Mouse (Mus musculus): ENCODE measurements around the gene Slc18b1.
A peak's percentile ranks its signal among the peaks of the same experiment; 100 is the strongest.
"Not testable (repeated sequence)": the region's sequence is repeated elsewhere in the genome, so short reads cannot be mapped to it uniquely, and the experiment has no call there.

The Slc18b1 gene

GRCm38 (mm10) chr10:23796551-23797503, at the start of gene Slc18b1:
TSS of gene Slc18b1 (plus strand) at chr10:23796986.
- DNase-seq, result peak; percentile 21

GRCm38 (mm10) chr10:23754166-23754565, 42.6 kb upstream of the Slc18b1 start:
- DNase-seq, result no peak

DNA sequence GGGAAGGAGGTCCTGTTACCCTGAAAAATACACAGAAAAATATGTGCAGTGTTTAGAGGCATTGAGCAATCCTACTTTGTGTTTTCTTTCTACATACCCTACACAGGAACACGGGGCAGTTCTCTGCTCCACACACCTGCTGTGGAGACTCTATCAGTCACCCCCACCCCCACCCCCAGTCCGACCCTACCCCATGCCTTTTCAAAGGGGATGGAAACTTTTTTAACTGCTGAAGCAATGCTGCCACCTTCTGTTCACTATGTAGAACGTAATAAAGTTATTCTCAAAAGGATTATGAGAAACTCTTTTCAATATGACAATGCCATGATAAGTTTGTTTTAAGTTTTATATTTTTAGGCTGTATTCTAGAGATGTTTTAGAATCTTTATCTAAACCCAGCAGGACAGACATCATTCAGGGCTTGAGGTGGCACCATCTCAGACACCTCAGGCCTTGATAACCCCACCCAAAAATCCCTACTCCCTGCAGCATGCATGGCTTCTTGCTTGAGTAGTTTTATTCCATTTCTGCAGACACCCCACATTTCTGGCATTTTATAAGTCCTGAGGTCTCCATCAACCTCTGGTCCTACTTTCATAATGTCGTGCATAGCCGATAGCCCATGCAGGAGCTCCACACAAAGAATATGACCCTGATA, 19.4 kb upstream of the Slc18b1 start:
- peak; percentile 11 for DNase-seq

- no peak for DNase-seq
Observed at GRCm38 (mm10) chr10:23780539-23781275, 16.1 kb upstream of the Slc18b1 start.

DNA sequence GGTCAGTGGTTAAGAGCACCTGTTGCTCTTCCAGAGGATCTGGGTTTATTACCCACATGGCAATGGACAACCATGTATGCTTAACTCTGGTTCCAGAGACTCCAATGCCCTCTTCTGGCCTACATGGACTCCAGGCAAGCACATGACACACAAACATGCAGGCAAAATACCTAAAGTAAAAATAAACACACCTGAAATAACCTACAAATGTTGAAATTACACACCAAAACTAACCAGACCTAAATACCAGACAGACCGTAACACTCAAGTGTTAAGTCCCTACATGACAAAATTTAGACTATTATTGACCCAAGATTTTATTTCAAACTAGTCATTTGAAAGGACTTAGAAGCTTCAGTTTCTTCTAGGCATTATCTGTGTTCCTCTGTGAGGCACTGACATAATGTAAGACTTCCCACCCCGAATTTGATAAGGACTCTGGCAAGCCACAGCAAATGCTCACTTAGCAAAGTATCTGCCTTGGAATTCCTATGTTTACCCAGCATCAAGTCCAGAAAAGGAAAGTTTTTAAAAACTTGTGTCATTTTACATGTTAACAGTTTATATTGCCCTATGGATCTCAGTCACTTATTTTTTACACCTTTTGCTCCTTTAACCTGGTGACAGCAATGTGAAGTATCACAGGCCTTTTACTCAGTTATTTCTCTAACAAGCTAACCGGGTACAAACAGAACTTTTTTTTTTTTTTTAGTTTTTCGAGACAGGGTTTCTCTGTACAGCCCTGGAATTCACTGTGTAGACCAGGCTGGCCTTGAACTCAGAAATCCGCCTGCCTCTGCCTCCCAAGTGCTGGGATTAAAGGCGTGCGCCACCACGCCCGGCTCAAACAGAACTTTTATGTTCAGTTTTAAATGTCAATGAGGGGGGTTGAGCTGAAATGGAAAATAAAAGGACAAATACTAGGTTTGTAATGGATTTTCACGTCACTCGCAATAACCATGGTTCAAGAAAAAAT, 14.7 kb upstream of the Slc18b1 start:
- no peak for DNase-seq

DNA sequence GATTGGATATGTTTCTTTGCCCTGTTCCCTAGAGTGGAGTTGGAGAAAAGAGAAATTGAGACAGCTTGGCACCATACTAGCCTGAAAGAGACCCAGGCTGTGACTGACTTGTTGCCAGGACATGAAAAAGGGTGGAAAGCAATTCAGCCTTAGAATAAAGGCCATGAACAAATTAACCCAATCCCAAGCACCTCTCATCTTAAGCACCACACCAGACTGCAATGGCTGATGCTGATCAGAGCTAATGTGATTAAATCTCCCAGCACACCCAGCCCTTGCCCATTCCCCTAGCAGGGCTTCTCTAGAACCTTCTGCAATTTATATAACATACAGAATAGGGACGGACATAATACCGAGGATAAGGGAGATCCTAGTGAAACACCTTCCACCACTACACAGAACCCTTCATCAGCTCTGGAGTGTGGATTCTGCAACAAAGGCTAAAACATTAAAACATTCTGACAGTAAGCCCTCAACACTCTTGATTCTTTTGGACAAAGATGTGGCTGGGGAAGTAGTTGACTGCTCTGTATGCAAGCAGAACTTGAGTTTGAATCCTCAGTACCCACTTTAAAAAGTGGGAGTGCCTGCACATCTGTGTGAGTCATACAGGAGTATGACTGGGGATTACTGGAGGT, 13.8 kb upstream of the Slc18b1 start:
- no peak for DNase-seq

DNA sequence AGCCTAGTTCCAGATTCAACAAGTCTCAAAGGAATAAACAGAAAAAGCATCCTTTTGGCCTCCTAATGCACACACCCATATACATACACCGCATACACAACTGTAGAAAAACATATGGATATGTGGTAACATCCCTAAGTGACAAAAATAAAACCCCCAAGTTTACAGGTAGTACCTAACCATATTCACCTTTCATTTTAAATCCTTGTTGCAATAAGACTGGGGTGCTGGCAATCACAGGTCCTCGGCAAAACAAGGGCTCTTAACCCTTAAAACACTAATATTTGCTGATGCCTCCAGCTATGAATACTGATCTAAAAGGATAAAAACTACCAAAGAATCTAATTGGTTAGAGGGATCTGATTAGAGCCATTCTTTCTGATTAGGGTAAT, 13.3 kb upstream of the Slc18b1 start:
- no peak for DNase-seq

- no peak for DNase-seq
Observed at GRCm38 (mm10) chr10:23784121-23784520, 12.7 kb upstream of the Slc18b1 start.

DNA sequence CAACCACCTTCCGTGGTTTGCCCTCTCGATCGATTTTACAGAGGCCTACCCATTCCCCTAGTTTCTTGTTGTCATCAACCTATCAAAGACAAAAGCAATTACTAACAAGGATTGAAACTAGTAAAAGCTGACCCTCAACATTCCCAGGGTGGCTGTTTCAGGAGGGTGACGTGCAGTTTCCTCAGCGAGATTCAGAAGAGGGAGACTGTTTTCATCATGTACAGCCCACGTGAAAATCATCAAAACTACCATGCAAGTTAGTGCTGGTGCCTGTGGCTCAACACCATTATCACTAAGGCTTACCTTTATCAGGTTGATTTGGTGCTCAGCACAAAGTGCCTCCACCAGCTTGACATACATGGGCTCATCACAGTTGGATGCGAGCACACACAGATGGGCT, 11.2 kb upstream of the Slc18b1 start:
- not testable (repeated sequence) for DNase-seq

DNA sequence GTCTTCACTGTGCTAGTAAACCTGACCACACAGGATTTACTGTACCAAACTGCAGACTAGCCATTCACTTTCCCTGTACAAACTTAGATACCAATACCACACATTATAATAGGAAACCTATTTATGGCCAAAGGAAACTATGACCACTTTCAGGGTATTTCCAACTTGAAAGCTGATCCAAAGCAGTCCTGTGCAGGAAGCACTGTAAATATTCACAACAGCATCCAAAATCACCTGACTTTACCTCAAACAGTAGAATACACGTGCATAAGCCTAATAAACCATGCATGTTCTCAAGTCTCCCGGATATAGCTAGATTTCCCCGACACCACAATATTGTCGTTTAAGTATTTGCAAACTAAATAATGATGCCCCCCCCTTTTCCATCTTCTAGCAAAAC, 10.7 kb upstream of the Slc18b1 start:
- no peak for DNase-seq

DNA sequence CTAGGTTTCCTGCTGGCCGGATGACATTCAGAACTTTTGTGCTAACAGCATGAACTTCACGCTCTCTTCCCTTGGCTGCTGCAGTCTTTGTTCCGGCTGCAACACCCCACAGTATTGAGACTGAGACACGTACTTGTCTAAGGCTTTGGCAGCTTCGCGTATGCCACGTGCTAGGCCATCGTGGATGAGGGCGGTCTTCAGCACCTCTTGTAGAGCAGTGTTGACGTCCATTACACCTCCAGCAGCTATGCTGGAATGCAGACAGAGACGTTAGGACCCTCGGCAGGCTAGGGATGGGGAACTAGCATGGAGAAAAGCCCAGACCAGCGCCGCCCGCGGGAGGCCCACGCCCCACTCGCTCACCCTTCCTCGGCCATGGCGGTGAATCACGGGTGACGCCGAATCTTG, 10.2 kb upstream of the Slc18b1 start:
- not testable (repeated sequence) for DNase-seq

GRCm38 (mm10) chr10:23787062-23787821, 9.5 kb upstream of the Slc18b1 start, which contains the start of gene Rps12:
TSS of gene Rps12 (minus strand) at chr10:23787275.
- peak; percentile 99 for DNase-seq

DNA sequence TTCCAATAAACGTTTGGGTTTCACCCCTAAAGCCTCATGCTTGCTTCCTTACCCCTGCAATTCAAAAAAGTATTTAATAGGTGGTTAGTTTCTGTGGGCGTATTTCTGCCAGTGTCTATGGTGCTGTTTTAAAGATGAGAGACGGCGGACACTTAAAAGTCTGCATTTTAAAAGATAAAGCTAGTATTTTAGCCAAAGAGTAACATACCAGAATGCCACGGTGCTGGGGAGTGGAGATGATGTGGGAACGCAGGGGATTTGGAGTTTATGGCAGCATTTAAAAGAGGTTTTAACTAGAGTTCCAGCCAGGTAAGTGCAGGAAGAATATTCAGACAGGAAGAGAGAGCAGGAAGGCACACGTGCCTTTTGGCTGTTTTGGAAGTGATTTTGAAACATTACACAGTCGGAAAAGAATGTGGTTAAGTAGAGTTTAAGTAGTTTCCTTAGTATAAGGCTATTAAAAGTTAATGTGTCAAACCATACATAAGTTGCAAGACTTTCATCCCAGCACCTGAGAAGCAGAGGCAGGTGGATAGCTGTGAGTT, 8.7 kb upstream of the Slc18b1 start:
- DNase-seq, result peak; percentile 7

DNA sequence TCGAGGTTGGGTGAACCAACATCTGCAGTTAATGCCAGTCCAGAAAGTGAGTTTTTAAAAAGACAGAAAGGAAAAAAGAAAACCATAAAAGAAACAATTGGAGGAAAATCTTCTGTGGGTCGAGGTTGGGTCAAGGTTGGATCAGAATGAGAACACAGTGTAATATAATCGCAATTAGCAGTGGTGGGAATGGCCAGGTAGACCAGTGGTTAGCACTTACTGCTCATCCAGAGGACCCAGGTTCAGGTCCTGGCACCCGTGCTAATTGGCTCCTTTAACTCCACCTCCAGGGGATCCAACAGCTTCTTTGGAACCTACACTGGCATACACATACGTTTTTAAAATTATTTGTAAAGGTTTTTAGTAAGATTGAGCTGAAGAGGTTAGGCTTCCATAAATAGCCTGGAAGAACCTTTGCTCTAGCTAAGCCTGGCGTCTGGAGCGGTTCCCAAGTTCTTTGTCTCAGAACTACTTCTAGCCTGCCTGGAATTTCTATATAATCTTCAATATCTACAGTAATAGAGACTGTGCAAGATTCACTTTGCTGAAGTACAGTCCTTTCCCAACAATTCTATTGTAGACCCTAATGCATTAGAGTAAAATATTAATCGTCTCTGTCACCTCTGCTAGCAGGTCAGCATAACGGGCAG, 790 bp upstream of the Slc18b1 start:
- no peak for DNase-seq

- no peak for DNase-seq
Observed at GRCm38 (mm10) chr10:23797606-23798005, 820 bp downstream of the Slc18b1 start.

DNA sequence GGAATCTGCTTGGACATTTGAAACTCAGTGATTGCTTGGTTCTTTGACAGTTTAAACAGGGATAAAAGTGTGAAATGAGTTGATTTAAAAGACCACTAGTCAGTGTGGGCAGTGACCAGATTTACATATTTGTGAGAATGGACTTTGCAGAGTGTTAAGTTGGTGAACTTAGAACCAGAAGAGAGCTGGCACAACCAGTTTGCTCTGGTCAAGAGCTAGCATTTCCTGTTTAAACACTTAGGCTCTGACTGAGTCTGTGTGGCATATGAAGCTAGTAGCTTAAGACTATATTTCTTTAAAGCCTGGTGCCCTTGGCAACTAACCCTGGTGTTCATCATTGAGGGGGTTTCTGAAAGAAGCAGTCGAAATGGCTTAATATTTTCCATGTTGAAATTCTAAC, 1.4 kb downstream of the Slc18b1 start:
- no peak for DNase-seq

GRCm38 (mm10) chr10:23799933-23800332, 3.1 kb downstream of the Slc18b1 start:
- no peak for DNase-seq

DNA sequence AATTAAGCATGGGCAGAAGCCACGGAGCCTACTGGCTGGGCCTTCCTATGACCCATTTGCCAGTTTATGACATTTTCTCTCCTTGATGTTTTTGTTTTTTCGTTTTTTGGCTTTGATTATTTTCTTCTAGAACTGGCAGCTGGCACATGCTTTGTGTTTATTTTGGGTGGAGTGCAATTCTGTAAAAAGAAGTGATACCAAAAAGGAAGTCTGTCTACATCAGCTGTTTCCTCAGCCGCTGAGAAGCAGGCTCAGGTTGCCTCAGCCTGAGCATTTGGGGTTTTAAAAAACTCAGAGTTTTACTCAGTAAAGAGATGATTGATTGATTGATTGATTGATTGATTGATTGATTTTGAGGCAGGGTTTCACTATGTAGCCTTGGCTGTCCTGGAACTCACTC, 6.1 kb downstream of the Slc18b1 start:
- no peak for DNase-seq

DNA sequence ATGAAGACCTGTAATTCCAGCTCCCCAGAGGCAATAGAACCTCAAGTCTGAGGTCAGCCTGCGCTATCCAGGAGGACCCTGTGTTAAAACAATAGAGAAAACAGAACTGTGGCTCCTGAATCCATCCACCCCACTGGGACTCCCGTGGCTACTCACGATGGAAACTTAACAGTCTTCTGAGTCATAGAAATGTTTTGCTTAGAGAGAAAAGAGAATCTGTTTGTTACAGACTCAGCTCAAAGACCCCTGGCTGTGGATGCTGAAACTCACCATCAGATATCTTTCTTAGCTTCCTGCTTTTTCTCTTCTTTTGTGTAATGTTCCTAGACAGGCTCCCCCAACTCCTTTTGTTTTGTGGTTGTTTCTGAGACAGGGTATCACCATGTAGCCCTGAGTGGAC, 7.9 kb downstream of the Slc18b1 start:
- no peak for DNase-seq

GRCm38 (mm10) chr10:23806201-23806600, 9.4 kb downstream of the Slc18b1 start:
- no peak for DNase-seq

All from thymus, postnatal 14 days (tissue).